Mouse (Mus musculus) spleen, adult 2 months (tissue): Measurements from ENCODE around the gene Ankrd33. TPM values are rescaled to one million over a fixed set of nuclear protein-coding genes. Genes with fewer than 3 reads are reported as not detected.
A peak's percentile ranks its signal among the peaks of the same experiment; 100 is the strongest.

Experiments used
- DNase-seq, 2 experiments: peaks; one replicate each; pipeline versions ENCODE4 v3.0.0 to v3.0.0-alpha.2; 2012 to 2021; ENCODE audit warnings: low spot score in 2 of 2, low read depth in 1 of 2
- H3K27ac ChIP-seq: fragments of 200-500 bp; 2 replicates; pipeline ENCODE4 v1.5.1; 2012; ENCODE audit warnings: low read length, inconsistent platforms; ENCODE audit not compliant: insufficient read depth
- H3K27me3 ChIP-seq: fragments of 200-500 bp; 2 replicates; pipeline ENCODE4 v1.6.1; 2012; ENCODE audit warnings: mild to moderate bottlenecking, moderate library complexity, low read length, inconsistent platforms; ENCODE audit not compliant: control insufficient read depth, insufficient read depth
- H3K36me3 ChIP-seq: fragments of 200-500 bp; 2 replicates; pipeline ENCODE4 v1.6.1; 2012; ENCODE audit warnings: mild to moderate bottlenecking, low read length, inconsistent platforms; ENCODE audit not compliant: control insufficient read depth, insufficient read depth
- H3K4me1 ChIP-seq: fragments of 200-500 bp; 2 replicates; pipeline ENCODE4 v1.6.1; 2011; ENCODE audit warnings: inconsistent platforms; ENCODE audit not compliant: control insufficient read depth, insufficient read depth, insufficient read length
- H3K4me3 ChIP-seq: fragments of 200-500 bp; 2 replicates; pipeline ENCODE4 v1.5.1; 2011; ENCODE audit warnings: mild to moderate bottlenecking, inconsistent platforms; ENCODE audit not compliant: insufficient read depth, insufficient read length; ENCODE audit errors: extremely low read depth
- CTCF ChIP-seq: fragments of 200-500 bp; IDR thresholded peaks from 2 replicates; pipeline ENCODE4 v1.5.1; 2011; ENCODE audit warnings: mild to moderate bottlenecking, inconsistent platforms; ENCODE audit not compliant: insufficient read depth, insufficient read length, insufficient replicate concordance; ENCODE audit errors: extremely low read depth
- POLR2A ChIP-seq: fragments of 200-500 bp; IDR thresholded peaks from 2 replicates; pipeline ENCODE4 v1.6.1; 2011; ENCODE audit warnings: low read depth, low read length, inconsistent platforms
- WGBS: fragments of 180-500 bp; shearing (Covaris S2); methylation state at CpG from one replicate; pipeline ENCODE4 v1.1.7; 2018; 5-methylcytosine and 5-hydroxymethylcytosine counted together
- polyA plus RNA-seq: library from polyadenylated mRNA; depleted of rRNA; stranded (reverse); fragments of >200 nt; gene quantifications from 2 replicates; pipeline ENCODE4 v1.2.3, GENCODE M21; 2012

The Ankrd33 gene
- polyA plus RNA-seq, 1 experiment = not detected

DNA sequence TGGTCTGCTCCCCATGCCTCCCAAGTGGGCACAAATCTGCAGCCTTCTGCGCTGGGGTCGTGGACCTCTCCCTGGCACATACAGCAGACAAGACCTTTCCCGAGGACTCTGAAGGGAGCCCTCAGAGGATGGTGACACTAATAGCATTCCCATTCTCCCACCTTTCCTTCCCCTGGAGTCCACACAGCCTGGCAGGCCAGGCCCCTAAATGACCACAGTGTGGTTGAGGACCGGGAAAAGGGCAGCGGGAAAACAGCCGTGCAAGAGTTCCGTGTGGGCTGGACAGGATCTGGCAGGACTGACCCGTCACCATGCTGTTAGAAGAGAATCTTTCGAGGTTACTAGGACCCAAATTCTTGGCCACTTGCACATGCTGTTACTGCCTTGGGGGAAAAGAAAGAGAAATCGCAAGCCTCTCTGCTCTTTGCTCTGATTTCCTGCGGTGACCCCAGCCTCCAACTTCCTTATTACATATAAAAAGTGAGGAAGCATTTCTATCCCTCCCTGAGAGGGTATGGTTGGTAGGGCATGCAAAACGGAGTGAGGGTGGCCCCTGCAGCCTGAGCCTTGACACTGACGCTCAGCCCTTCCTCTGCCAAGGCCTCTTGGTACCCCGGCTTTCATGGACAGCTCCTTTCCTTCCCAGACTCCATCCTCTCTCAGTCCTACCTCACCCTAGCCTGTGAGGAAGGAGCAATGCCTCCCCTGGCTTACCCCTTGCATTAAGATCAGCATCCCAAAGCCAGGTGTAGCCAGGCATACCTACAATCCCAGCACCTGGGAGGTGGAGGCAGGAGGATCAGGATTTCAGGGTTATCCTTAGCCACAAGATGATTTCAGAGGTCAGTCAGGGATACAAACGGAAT lies 30.8 kb downstream of the Ankrd33 start:
- H3K36me3 ChIP-seq = no peaks in the 10 kb centered on the region
- WGBS = 10% methylated on average over 15 of the region's 15 CpGs
- no peak for DNase-seq
- H3K27me3 ChIP-seq = no peaks in the 10 kb centered on the region
- peaks cover 22% of the 10 kb centered on the region for H3K4me1 ChIP-seq
- H3K27ac ChIP-seq = peak overlapping the region; percentile 76
- peak overlapping the region; percentile 4; the same call in 1 of the 2 replicates for H3K4me3 ChIP-seq
- TF ChIP-seq POLR2A (no peak), CTCF (no peak)

DNA sequence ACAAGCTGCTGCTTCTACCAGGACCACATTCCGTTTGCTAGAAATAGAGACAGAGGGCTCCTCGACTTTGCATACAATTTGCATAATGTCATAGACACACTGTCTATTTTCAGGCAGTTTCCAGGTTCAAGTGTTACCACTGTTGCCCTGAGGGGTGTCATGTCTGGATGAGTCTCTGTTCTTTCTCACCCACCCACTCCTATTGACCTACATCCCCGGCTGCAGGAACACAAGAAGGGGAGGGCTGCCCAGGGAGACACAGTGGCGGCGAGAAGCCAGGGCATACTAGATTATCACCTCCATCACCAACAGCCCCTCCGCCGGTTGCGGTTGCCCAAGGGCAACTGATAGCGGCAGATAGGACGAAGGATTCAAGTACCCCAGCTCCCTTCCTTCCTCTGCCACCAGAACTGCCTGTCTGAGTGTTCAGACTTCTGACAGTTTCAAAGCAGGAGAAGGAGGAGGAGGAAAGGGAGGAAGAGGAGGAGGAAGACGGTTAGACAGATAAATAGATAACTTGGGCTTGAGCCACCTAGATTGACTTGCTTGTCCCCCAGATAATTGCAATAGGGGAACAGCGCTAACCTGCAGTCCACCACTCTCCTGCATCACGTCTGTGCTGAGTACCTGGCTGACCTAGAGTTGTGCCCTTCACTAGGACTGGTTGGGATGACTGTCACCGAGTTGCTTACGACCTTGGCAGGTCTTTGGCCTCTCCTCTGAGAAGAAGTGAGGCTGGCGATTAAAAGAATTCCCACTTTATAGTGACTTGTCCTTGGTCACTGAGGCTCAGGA lies 31.8 kb downstream of the Ankrd33 start:
- Histone ChIP-seq H3K36me3 (no peaks in the 10 kb centered on the region), H3K4me1 (peaks cover 22% of the 10 kb centered on the region), H3K27me3 (no peaks in the 10 kb centered on the region), H3K4me3 (peak overlapping the region; percentile 19), H3K27ac (peak overlapping the region; percentile 76)
- TF ChIP-seq CTCF = no peak
- no peak; the same call in 1 of the 2 replicates for TF ChIP-seq POLR2A
- no peak for DNase-seq
- WGBS = 14% methylated on average over 16 of the region's 16 CpGs

DNA sequence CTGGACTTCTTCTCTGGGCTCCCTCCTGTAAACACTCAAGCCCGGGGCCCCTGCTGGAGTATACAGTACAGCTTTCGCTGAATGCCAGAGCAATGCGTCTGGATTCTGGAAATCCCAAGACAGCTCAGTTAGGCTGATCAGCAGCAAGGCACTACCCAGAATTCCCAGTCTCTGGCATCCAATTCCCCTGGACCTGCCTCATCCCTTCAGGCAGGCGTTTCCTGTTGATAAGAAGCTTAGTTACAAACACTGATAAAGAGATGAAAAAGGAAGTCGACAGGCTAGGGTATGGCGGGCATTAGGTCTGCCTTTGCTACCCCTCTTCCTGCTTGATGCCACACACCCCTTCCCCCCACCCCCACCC lies 32.3 kb downstream of the Ankrd33 start:
- H3K36me3 ChIP-seq = no peaks in the 10 kb centered on the region
- WGBS = 14% methylated on average over 6 of the region's 6 CpGs
- TF ChIP-seq CTCF = no peak
- no peak for TF ChIP-seq POLR2A
- no peak overlapping the region for H3K4me3 ChIP-seq
- DNase-seq = no peak
- peaks cover 22% of the 10 kb centered on the region for H3K4me1 ChIP-seq
- peak overlapping the region; percentile 76; the same call in 1 of the 2 replicates for H3K27ac ChIP-seq
- H3K27me3 ChIP-seq = no peaks in the 10 kb centered on the region

DNA sequence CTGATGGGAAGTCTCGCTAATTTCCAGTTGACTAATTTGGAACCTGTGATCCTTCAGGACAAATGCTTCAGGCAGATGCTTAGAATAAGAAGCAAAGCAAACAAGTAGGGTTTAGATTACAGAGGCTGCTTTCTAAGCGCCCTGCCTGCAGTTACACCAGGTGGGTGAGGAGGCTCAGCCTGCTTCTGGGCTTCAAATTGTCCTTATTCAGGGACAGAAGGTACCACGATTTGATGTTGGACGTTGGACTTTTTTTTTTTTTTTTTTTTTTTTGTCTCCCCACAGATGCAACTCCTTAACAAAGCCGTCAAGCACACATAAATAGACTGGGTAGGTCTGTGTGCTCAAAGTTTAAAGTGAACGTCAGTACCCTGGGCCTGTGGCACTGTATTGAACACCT lies 33.0 kb downstream of the Ankrd33 start:
- Histone ChIP-seq H3K36me3 (no peaks in the 10 kb centered on the region), H3K27me3 (no peaks in the 10 kb centered on the region), H3K4me1 (peaks cover 22% of the 10 kb centered on the region), H3K4me3 (no peak overlapping the region), H3K27ac (no peak overlapping the region)
- 65% methylated on average over 6 of the region's 6 CpGs for WGBS
- TF ChIP-seq CTCF = no peak
- TF ChIP-seq POLR2A = no peak
- no peak for DNase-seq

DNA sequence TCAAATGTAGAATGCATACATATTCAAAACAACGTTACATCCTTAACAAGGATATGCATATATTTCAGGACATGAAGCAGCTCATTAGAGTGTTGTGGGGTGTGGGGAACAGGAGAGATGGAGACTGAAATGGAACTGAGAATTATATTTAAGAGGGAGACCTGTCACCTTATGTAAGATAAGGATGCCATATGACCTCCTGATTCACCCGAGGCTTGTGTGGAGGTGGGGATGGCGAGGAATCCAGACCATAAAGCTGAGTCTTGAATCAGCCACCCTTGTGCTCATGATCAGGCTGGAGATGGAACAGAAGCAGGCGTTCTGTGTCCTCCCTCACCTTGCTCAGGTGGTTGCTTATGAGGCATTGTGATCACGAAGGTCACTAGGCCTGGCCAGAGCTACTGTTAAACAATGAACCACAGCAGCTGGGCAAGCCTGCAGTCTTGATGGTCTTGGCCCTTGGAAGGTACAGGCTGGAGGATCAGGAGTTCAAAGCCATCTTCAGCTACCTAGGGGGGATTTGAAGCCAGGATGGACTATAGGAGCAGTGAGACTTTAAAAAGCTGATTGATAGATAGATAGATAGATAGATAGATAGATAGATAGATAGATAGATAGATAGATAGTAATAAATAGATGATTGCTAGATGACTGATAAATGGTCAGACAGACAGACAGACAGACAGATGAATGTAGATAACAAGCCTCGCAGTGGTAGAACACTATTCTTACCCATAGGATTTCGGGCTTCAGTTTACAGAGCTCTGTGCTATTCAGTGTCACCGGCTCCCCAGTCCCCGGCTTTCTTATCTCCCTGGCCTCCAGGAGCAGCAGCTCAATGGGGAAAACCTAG lies 36.1 kb downstream of the Ankrd33 start:
- Histone ChIP-seq H3K27ac (no peak overlapping the region), H3K27me3 (no peaks in the 10 kb centered on the region), H3K36me3 (no peaks in the 10 kb centered on the region), H3K4me1 (peaks cover 20% of the 10 kb centered on the region), H3K4me3 (no peak overlapping the region)
- no peak for DNase-seq
- WGBS = 85% methylated on average over 9 of the region's 9 CpGs
- TF ChIP-seq POLR2A (no peak), CTCF (no peak)
